Mouse (Mus musculus): ENCODE results near the gene Hdac1.
A peak's percentile ranks its signal among the peaks of the same experiment; 100 is the strongest.

Hdac1 gene

GRCm38 (mm10) chr4:129509650-129510049 is 32.9 kb downstream of the Hdac1 start:
- DNase-seq, result no peak

GRCm38 (mm10) chr4:129508834-129509600 is 33.5 kb downstream of the Hdac1 start:
- no peak for DNase-seq

- DNase-seq, result no peak
These were observed 34.3 kb downstream of the Hdac1 start for GRCm38 (mm10) chr4:129508237-129508515.

GRCm38 (mm10) chr4:129507434-129508236 is 34.9 kb downstream of the Hdac1 start:
- no peak for DNase-seq

GRCm38 (mm10) chr4:129505511-129505910 is 37.0 kb downstream of the Hdac1 start:
- DNase-seq, result no peak

GRCm38 (mm10) chr4:129502901-129503444 is 39.5 kb downstream of the Hdac1 start:
- DNase-seq, result no peak

GRCm38 (mm10) chr4:129502327-129502888 is 40.1 kb downstream of the Hdac1 start:
- DNase-seq, result no peak

- peak; percentile 90 for DNase-seq
These were observed 41.6 kb downstream of the Hdac1 start for GRCm38 (mm10) chr4:129500607-129501566.

- no peak for DNase-seq
These were observed 42.5 kb downstream of the Hdac1 start for GRCm38 (mm10) chr4:129500017-129500416.

- no peak for DNase-seq
These were observed 43.6 kb downstream of the Hdac1 start for GRCm38 (mm10) chr4:129498941-129499340.

- peak; percentile 69 for DNase-seq
These were observed 45.9 kb downstream of the Hdac1 start for GRCm38 (mm10) chr4:129496631-129497030.

GRCm38 (mm10) chr4:129495672-129496562 is 46.6 kb downstream of the Hdac1 start:
- no peak for DNase-seq

- DNase-seq, result no peak
These were observed 47.8 kb downstream of the Hdac1 start for GRCm38 (mm10) chr4:129494681-129495080.

GRCm38 (mm10) chr4:129490972-129491880 is 51.3 kb downstream of the Hdac1 start, which contains the start of the genes Tssk3 and Fam229a:
Tssk3 (minus strand) TSS chr4:129491022.
Fam229a (plus strand) TSS chr4:129491190.
- no peak for DNase-seq

- no peak for DNase-seq
These were observed 61.4 kb downstream of the Hdac1 start for GRCm38 (mm10) chr4:129481090-129481489.

- DNase-seq, result no peak
These were observed 62.6 kb downstream of the Hdac1 start for GRCm38 (mm10) chr4:129479863-129480262.

GRCm38 (mm10) chr4:129476047-129476446 is 66.5 kb downstream of the Hdac1 start:
- no peak for DNase-seq

All from kidney, adult 11 months (tissue).